Mouse (Mus musculus) heart, adult 9 months (tissue): Measurements from ENCODE around the gene Taf4.
A peak's percentile ranks its signal among the peaks of the same experiment; 100 is the strongest.

ENCODE experiments used
- DNase-seq, 2 experiments: peaks; one replicate each; pipeline ENCODE4 v3.0.0; 2022; ENCODE audit warnings: low spot score in 2 of 2

The Taf4 gene

GRCm38 (mm10) chr2:179982715-179983114 lies 6.3 kb upstream of the Taf4 start:
- no peak for DNase-seq

GRCm38 (mm10) chr2:179980616-179981015 lies 4.2 kb upstream of the Taf4 start:
- DNase-seq, result no peak

GRCm38 (mm10) chr2:179979836-179980235 lies 3.4 kb upstream of the Taf4 start:
- DNase-seq, result peak; percentile 56 to 75

GRCm38 (mm10) chr2:179978250-179978649 lies 1.8 kb upstream of the Taf4 start:
- DNase-seq, result no peak

DNA sequence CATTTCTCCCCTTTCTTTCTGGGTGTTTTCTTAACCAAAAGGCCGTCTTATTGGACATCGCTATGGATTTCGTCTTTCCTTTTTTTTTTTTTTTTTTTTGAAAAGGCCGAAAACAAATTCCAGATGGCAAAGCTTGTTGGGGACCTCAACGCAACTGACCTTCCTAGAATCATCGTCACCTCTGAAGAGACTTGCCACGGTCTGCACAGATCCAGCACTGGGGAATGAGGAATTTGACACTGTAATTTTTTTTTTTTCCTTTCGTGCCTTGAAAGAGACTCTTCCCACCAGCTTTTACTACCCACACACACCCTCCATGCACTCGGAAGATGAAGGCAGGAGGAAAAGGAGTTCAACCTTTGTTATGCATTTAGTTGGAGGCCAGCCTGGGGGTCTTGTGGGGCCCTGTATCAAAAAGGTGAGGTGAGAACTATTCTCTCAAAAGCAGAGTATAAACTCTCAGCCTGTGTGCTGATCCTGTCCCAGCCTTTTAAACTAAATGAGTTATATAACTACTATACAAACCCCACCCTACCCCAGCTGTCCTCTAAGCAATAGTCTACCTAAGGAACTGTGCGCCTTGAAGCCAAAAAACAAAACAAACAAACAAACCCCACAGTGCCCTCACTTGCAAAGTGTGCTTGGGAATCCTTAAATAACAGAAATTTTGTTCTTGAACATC lies 1.0 kb upstream of the Taf4 start:
- no peak for DNase-seq

GRCm38 (mm10) chr2:179976295-179976627 lies 185 bp downstream of the Taf4 start:
- DNase-seq, result no peak

DNA sequence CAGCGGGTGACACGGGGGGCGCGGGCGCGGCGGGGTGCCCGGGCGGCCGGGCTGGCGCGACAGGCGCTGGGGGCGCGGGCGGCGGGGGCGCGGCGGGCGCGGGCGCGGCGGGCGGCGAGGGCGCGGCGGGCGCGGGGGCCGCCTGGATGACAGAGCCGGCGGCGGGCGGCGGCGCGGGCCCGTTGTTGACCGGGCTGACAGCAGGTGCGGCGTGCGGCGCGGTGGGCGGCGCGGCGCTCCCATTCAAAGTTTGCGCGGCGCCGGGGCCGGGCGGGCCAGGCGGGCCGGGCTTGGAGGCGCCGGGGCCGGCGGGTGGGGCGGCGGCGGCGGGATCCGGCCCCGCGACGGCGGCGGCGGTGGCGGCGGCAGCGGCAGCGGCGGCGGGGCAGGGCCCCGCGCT lies 595 bp downstream of the Taf4 start:
- DNase-seq, result no peak

DNA sequence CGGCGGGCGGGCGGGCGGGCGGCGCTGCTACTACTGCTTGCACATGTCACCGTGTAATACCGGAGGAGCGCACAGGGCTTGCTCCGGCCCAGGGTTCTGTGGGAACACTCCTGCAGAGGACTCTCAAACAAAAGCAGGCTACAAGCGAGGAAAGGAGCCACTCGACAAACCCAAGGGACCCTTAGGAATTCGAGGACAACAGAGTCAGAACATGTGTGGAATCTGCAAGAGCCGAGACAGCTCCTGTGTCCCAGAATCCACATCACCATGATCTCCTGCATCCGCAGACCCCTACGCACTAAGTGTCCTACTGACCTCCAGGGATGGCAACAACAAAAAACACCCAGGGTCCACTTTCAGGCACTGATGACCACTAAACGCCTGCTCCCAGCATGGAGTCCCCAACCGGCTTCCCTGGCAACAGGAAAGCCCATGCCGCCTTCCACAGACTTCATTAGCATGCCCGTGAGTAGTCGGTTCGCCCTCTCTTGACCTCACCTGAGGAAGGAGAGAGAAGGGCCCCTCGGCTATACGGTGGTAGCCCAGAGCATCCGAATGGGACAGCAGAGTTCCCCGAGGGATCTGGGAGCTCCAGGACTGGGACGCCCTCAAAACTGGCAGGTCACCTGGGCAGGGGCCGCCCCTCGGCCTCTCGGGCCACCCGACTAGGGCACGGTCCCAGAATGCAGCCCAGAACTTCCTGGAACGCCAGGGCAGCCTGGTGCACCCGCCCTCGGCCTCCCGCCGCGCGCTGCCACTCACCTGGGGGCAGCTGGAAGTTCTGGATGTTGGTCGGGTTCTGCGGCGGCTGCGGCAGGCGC lies 1.6 kb downstream of the Taf4 start:
- DNase-seq, result no peak

GRCm38 (mm10) chr2:179973871-179974628 lies 2.4 kb downstream of the Taf4 start:
- DNase-seq, result peak; percentile 35 to 63

DNA sequence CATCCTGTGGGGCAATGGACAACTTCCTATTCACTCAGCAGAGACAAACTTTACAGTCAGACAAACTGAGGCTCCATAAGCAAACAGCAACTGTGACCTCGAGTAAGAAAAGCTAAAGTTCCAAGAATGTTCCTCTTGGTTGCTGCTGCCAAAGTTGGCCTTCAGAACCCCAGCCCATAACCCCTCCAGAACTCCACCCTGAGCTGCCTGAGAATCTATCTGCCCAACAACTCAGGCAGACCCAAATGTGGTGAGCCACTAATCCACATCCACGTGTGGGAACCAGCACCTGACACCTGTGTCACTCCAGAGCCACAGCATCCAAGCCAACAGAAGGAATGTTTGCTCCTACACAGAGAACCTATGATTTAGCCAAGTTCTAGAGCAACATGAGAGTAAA lies 4.0 kb downstream of the Taf4 start:
- DNase-seq, result no peak

DNA sequence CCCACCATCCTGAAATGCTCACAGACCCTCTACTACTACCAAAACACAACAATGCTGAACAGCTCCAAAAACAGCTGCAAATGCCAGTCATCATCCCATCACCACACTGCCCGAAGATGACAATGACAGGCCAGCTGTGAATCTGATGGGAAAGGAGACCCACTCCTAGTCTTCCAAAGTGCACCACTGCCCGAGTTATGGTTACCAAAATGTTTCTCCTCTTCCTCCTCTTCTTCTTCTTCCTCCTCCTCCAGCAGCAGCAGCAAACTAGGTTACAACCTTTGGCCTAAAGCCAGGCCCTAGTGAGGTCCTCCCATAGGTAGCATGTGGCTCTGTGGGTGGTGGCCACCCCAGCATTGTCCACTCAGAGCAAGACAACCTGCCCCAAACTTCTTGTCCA lies 4.6 kb downstream of the Taf4 start:
- no peak for DNase-seq

GRCm38 (mm10) chr2:179969137-179969536 lies 7.3 kb downstream of the Taf4 start:
- no peak for DNase-seq

DNA sequence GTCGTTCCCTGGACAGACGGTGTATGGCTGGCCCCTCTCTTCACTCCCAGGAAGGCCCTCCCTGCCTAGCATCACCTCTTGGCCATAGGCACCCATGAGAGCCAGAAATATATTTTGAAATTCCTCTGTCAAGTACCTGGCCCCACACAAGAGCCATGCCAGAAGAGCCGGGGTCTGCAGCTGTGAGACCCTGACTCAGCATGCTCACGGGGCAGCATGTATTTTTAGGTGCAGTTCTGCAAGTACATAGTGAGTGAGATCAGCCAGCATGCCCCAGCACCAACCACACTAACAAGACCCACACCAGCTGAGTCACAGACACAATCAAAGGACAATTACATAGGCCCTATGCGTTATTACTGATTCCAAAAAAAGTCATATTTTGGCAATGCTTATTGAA lies 8.8 kb downstream of the Taf4 start:
- DNase-seq, result no peak

- DNase-seq, result no peak
Measured at GRCm38 (mm10) chr2:179961420-179961819, 15.0 kb downstream of the Taf4 start.

- no peak for DNase-seq
Measured at GRCm38 (mm10) chr2:179960327-179960726, 16.1 kb downstream of the Taf4 start.

- DNase-seq, result peak; percentile 46 to 50
Measured at GRCm38 (mm10) chr2:179959391-179959790, 17.1 kb downstream of the Taf4 start.

GRCm38 (mm10) chr2:179951542-179952524 lies 24.6 kb downstream of the Taf4 start:
- DNase-seq, result no peak

DNA sequence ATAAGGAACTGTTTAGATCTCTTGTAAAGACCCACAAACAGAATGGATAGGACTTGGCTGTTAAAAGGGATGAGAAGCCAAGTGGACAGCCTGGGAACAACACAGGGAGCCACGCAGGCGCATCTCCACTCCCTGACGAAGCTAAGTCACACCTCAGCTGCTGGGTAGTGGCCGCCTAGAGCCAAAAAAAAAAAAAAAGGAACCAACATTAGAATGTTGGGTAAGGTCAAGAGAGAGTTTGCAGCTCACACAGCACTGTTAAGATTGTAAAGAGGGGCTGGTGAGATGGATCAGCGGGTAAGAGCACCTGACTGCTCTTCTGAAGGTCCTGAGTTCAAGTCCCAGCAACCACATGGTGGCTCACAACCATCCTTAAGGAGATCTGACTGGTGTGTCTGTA lies 27.6 kb downstream of the Taf4 start:
- DNase-seq, result no peak

GRCm38 (mm10) chr2:179947607-179948006 lies 28.8 kb downstream of the Taf4 start:
- no peak for DNase-seq

- no peak for DNase-seq
Measured at GRCm38 (mm10) chr2:179946496-179946895, 29.9 kb downstream of the Taf4 start.

- DNase-seq, result no peak
Measured at GRCm38 (mm10) chr2:179945051-179945450, 31.4 kb downstream of the Taf4 start.
